ENCODE assay signal across 8 mouse cellular contexts in the genomic region with DNA sequence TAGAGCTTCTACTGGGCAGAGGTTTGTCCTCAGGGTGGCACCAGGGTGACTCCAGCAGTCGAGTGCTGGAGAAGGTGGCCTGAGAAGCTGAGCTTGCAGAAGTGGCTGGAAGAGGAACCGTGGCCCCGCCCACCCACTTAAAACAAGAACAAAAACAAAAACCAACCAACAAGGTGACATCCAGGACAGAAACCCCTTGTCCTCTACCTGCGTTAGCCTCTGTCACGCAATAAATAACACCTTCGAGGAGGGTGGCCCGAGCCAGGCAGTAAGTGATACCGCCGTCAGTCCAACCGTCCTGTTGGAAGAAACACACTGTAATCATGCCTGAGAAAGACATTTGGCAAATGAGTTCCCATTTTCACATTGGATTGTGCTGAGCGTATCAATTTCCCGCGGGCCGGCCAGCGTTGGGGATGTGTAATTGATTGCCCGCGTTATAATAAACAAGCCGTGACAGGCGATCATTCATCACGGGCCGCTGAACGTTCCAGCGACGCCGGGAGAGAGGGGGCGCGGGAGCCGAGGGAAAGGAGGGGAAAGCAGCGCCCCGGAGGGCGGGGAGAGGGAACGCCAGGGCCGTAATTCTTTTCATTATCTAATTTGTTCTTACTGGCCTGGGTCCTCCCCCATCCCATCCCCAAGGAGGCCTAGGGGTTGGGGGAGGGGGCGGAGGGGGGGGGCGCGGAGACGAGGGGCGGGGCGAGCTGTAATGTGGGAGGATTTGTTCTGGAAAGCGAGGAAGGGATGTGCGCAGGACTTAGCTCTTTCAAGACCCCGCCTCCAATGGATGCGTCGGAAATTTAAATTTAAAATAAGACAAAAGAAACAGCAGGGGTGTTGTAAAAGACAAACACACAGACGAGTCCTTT.
DNase-seq lines count a peak whose midpoint lies in the region; ATAC-seq lines count a peak whose summit lies in the region.

No protein-coding gene starts in this region.

- H3K36me3 ChIP-seq in embryonic facial prominence, embryonic 13.5 days, result no peaks in the 10 kb centered on the region
- H3K36me3 ChIP-seq in liver, embryonic 11.5 days (ENCODE audit: control insufficient read depth, insufficient read depth, low read length), result no peaks in the 10 kb centered on the region
- H3K36me3 ChIP-seq in stomach, embryonic 14.5 days (ENCODE audit: control insufficient read depth, insufficient read depth, low read length), result no peaks in the 10 kb centered on the region

- H3K27me3 ChIP-seq in embryonic facial prominence, embryonic 13.5 days, result no peaks in the 10 kb centered on the region
- H3K27me3 ChIP-seq in liver, embryonic 11.5 days (replicated peaks; ENCODE audit: control insufficient read depth, insufficient read depth, low read length), result peaks cover 3% of the 10 kb centered on the region; the same call in 1 of the 2 replicates
- no peaks in the 10 kb centered on the region for H3K27me3 ChIP-seq in stomach, embryonic 14.5 days (ENCODE audit: control insufficient read depth, insufficient read depth, low read length)

- H3K4me1 ChIP-seq in embryonic facial prominence, embryonic 13.5 days, result peaks cover 48% of the 10 kb centered on the region
- peaks cover 22% of the 10 kb centered on the region for H3K4me1 ChIP-seq in liver, embryonic 11.5 days (replicated peaks; ENCODE audit: control insufficient read depth, insufficient read depth, low read length)
- H3K4me1 ChIP-seq in stomach, embryonic 14.5 days (ENCODE audit: control insufficient read depth, insufficient read depth, low read length), result peaks cover 28% of the 10 kb centered on the region; the same call in 1 of the 2 replicates

- peak overlapping the region; percentile 50 for H3K4me3 ChIP-seq in embryonic facial prominence, embryonic 13.5 days
- peak overlapping the region; percentile 56 for H3K4me3 ChIP-seq in liver, embryonic 11.5 days (ENCODE audit: low read depth, low read length)
- H3K4me3 ChIP-seq in stomach, embryonic 14.5 days (ENCODE audit: low read depth, low read length), result peak overlapping the region; percentile 30

- H3K9ac ChIP-seq in embryonic facial prominence, embryonic 13.5 days, result peak overlapping the region; percentile 67
- H3K9ac ChIP-seq in liver, embryonic 11.5 days (ENCODE audit: low read depth, low read length), result peak overlapping the region; percentile 42; the same call in 1 of the 2 replicates
- H3K9ac ChIP-seq in stomach, embryonic 14.5 days (replicated peaks; ENCODE audit: low read depth, low read length), result 0 out of 2 replicates have a peak overlapping the region, but pooled peaks have one; percentile 25

- peak; percentile 26 to 37 for DNase-seq in left cerebral cortex, adult 18-20 months (ENCODE audit: low spot score in 2 of 2)
- no peak for DNase-seq in left cerebral cortex, adult 11 months (ENCODE audit: low spot score)
- peak; percentile 68 to 79 for DNase-seq in heart, adult 18-20 months
- peak; percentile 58 for DNase-seq in kidney, adult 11 months
- peak; percentile 77 for DNase-seq in liver, embryonic 11.5 days (ENCODE audit: low spot score)
- DNase-seq in monocyte, adult 2 months (ENCODE audit: low read depth in 1 of 2, low spot score in 2 of 2), result peak; percentile 32 to 77

- peak overlapping the region; percentile 86 for H3K4me2 ChIP-seq in embryonic facial prominence, embryonic 13.5 days
- peak overlapping the region; percentile 92 for H3K4me2 ChIP-seq in liver, embryonic 11.5 days
- peak overlapping the region; percentile 53 for H3K4me2 ChIP-seq in stomach, embryonic 14.5 days (replicated peaks; ENCODE audit: low read depth, low read length)

- peak overlapping the region; percentile 87 for H3K27ac ChIP-seq in embryonic facial prominence, embryonic 13.5 days
- peak overlapping the region; percentile 56; the same call in 1 of the 2 replicates for H3K27ac ChIP-seq in liver, embryonic 11.5 days (ENCODE audit: low read depth, low read length)
- peak overlapping the region; percentile 75 for H3K27ac ChIP-seq in stomach, embryonic 14.5 days (ENCODE audit: low read length)

- no peaks in the 10 kb centered on the region for H3K9me3 ChIP-seq in embryonic facial prominence, embryonic 13.5 days
- no peaks in the 10 kb centered on the region for H3K9me3 ChIP-seq in liver, embryonic 11.5 days (ENCODE audit: control insufficient read depth, low read length)
- no peaks in the 10 kb centered on the region for H3K9me3 ChIP-seq in stomach, embryonic 14.5 days (ENCODE audit: control insufficient read depth, low read depth, low read length)

- under 1% methylated on average over 45 of the region's 45 CpGs for WGBS in embryonic facial prominence, embryonic 13.5 days
- WGBS in liver, embryonic 11.5 days, result under 1% methylated on average over 39 of the region's 45 CpGs
- WGBS in stomach, embryonic 14.5 days, result under 1% methylated on average over 43 of the region's 45 CpGs

- no peak for ATAC-seq in embryonic facial prominence, embryonic 13.5 days (ENCODE audit: insufficient number of reproducible peaks, insufficient read depth, low FRiP score, low TSS enrichment, low read depth)
- peak; percentile 47 for ATAC-seq in liver, embryonic 11.5 days (replicated peaks; ENCODE audit: low FRiP score)
- peak; percentile 75 for ATAC-seq in stomach, embryonic 14.5 days (ENCODE audit: insufficient number of reproducible peaks, insufficient read depth, low FRiP score, low read depth)
